Mouse (Mus musculus) heart, embryonic 14.5 days (tissue): Measurements from ENCODE around the gene Nmrk1. TPM values are rescaled to one million over a fixed set of nuclear protein-coding genes. Genes with fewer than 3 reads are reported as not detected.

ENCODE experiments used
- ATAC-seq: fragments of 200-750 bp; cut with Nextera tagmentation; 2 replicates; pipeline ENCODE4 v1.8.0; 2017; ENCODE audit warnings: low read depth, moderate TSS enrichment; ENCODE audit not compliant: insufficient number of reproducible peaks, insufficient read depth, low FRiP score
- H3K27ac ChIP-seq, 2 experiments: fragments of 200-500 bp in 1 of 2; fragments of 300-500 bp in 1 of 2; sonication (generic) in 1 of 2; replicated peaks in 1 of 2; 2 replicates each; pipeline ENCODE4 v1.5.1; 2012 to 2014; ENCODE audit warnings: low read depth in 2 of 2, low read length in 2 of 2, control low read depth in 1 of 2, mild to moderate bottlenecking in 1 of 2, mixed read lengths in 1 of 2; ENCODE audit not compliant: control insufficient read depth in 1 of 2, insufficient read depth in 1 of 2
- H3K27me3 ChIP-seq: fragments of 300-500 bp; sonication (generic); 2 replicates; pipeline ENCODE4 v1.6.1; 2014; ENCODE audit warnings: mild to moderate bottlenecking, low read length, control low read depth; ENCODE audit not compliant: control insufficient read depth, insufficient read depth
- H3K36me3 ChIP-seq: fragments of 300-500 bp; sonication (generic); 2 replicates; pipeline ENCODE4 v1.6.1; 2014; ENCODE audit warnings: mild to moderate bottlenecking, control low read depth, low read length, mixed read lengths; ENCODE audit not compliant: control insufficient read depth, insufficient read depth
- H3K4me1 ChIP-seq, 2 experiments: fragments of 200-500 bp in 1 of 2; fragments of 300-500 bp in 1 of 2; sonication (generic) in 1 of 2; 2 replicates each; pipeline ENCODE4 v1.6.1; 2012 to 2014; ENCODE audit warnings: low read length in 2 of 2, control low read depth in 1 of 2, mixed read lengths in 1 of 2; ENCODE audit not compliant: control insufficient read depth in 2 of 2, insufficient read depth in 2 of 2
- H3K4me2 ChIP-seq: fragments of 300-500 bp; sonication (generic); 2 replicates; pipeline ENCODE4 v1.6.1; 2014; ENCODE audit warnings: mild to moderate bottlenecking, low read length
- H3K4me3 ChIP-seq, 2 experiments: fragments of 200-500 bp in 1 of 2; fragments of 300-500 bp in 1 of 2; sonication (generic) in 1 of 2; 2 replicates each; pipeline ENCODE4 v1.5.1; 2012 to 2014; ENCODE audit warnings: low read length in 2 of 2, mild to moderate bottlenecking in 2 of 2, control low read depth in 1 of 2, low read depth in 1 of 2, moderate library complexity in 1 of 2; ENCODE audit not compliant: control insufficient read depth in 1 of 2, insufficient read depth in 1 of 2
- H3K9ac ChIP-seq: fragments of 300-500 bp; sonication (generic); 2 replicates; pipeline ENCODE4 v1.6.1; 2014; ENCODE audit warnings: mild to moderate bottlenecking, low read length
- H3K9me3 ChIP-seq: fragments of 300-500 bp; sonication (generic); 2 replicates; pipeline ENCODE4 v1.6.1; 2016; ENCODE audit warnings: low read length, control low read depth; ENCODE audit not compliant: control insufficient read depth
- WGBS: fragments of 180-500 bp; shearing (Covaris S2); extraction: QIAGEN DNeasy Blood & Tissue Kit; methylation state at CpG from one replicate; pipeline ENCODE4 v1.1.7; 2014; 5-methylcytosine and 5-hydroxymethylcytosine counted together
- polyA plus RNA-seq: library from polyadenylated mRNA; unstranded; fragments of >200 nt; fragmentation: Nextera tagmentation; extraction: Ambion mirVana; gene quantifications from 2 replicates; pipeline ENCODE4 v1.2.1, GENCODE M21; 2014

Gene Nmrk1
- polyA plus RNA-seq, 1 experiment from 2014 or later, result 10.7 TPM

GRCm38 (mm10) chr19:18615680-18616240 lies 16.0 kb upstream of the Nmrk1 start:
- no peaks in the 10 kb centered on the region for H3K27me3 ChIP-seq
- H3K9ac ChIP-seq, result no peak overlapping the region; the same call in 1 of the 2 replicates
- no peak overlapping the region for H3K4me3 ChIP-seq
- no peaks in the 10 kb centered on the region for H3K9me3 ChIP-seq
- H3K36me3 ChIP-seq, result no peaks in the 10 kb centered on the region
- ATAC-seq, result no peak
- H3K4me2 ChIP-seq, result peak overlapping the region; percentile 28; the same call in 1 of the 2 replicates
- WGBS, result 64% methylated on average over 9 of the region's 9 CpGs
- peak overlapping the region; percentile 9 to 66 for H3K27ac ChIP-seq
- H3K4me1 ChIP-seq, result peaks cover 3 to 7% of the 10 kb centered on the region in 2 experiments; a peak in 1 of 4 replicates

GRCm38 (mm10) chr19:18617504-18617903 lies 14.2 kb upstream of the Nmrk1 start:
- Histone ChIP-seq H3K9ac (no peak overlapping the region), H3K36me3 (no peaks in the 10 kb centered on the region), H3K4me3 (no peak overlapping the region), H3K27me3 (no peaks in the 10 kb centered on the region), H3K9me3 (no peaks in the 10 kb centered on the region), H3K4me2 (no peak overlapping the region), H3K4me1 (peaks cover 3 to 7% of the 10 kb centered on the region in 2 experiments; a peak in 1 of 4 replicates), H3K27ac (no peak overlapping the region)
- WGBS, result 100% methylated on average over 1 of the region's 1 CpGs
- ATAC-seq, result no peak

GRCm38 (mm10) chr19:18619060-18619459 lies 12.7 kb upstream of the Nmrk1 start:
- no peak overlapping the region for H3K4me3 ChIP-seq
- H3K4me2 ChIP-seq, result no peak overlapping the region
- H3K27me3 ChIP-seq, result no peaks in the 10 kb centered on the region
- 83% methylated on average over 5 of the region's 5 CpGs for WGBS
- ATAC-seq, result no peak
- H3K36me3 ChIP-seq, result no peaks in the 10 kb centered on the region
- no peak overlapping the region for H3K27ac ChIP-seq
- 0 out of 4 replicates have a peak, but pooled peaks cover 0 to 7% of the 10 kb centered on the region in 2 experiments for H3K4me1 ChIP-seq
- H3K9ac ChIP-seq, result no peak overlapping the region
- H3K9me3 ChIP-seq, result no peaks in the 10 kb centered on the region

GRCm38 (mm10) chr19:18619691-18620090 lies 12.1 kb upstream of the Nmrk1 start:
- 81% methylated on average over 1 of the region's 1 CpGs for WGBS
- Histone ChIP-seq H3K27ac (no peak overlapping the region), H3K4me1 (0 out of 4 replicates have a peak, but pooled peaks cover 0 to 7% of the 10 kb centered on the region in 2 experiments), H3K36me3 (no peaks in the 10 kb centered on the region), H3K9ac (no peak overlapping the region), H3K9me3 (no peaks in the 10 kb centered on the region), H3K4me2 (no peak overlapping the region), H3K4me3 (no peak overlapping the region), H3K27me3 (no peaks in the 10 kb centered on the region)
- no peak for ATAC-seq

GRCm38 (mm10) chr19:18623894-18624293 lies 7.9 kb upstream of the Nmrk1 start:
- Histone ChIP-seq H3K9me3 (no peaks in the 10 kb centered on the region), H3K27me3 (no peaks in the 10 kb centered on the region), H3K36me3 (no peaks in the 10 kb centered on the region), H3K4me3 (no peak overlapping the region), H3K4me2 (no peak overlapping the region), H3K27ac (no peak overlapping the region), H3K9ac (no peak overlapping the region), H3K4me1 (no peaks in the 10 kb centered on the region)
- 73% methylated on average over 2 of the region's 2 CpGs for WGBS
- ATAC-seq, result no peak

- Histone ChIP-seq H3K27ac (peak overlapping the region in 1 of 2 experiments; percentile 45; a peak in 2 of 4 replicates), H3K36me3 (no peaks in the 10 kb centered on the region)
Measured at GRCm38 (mm10) chr19:18629589-18629988, 2.2 kb upstream of the Nmrk1 start.

GRCm38 (mm10) chr19:18630221-18631119 lies 1.3 kb upstream of the Nmrk1 start:
- Histone ChIP-seq H3K9ac (peak overlapping the region; percentile 86), H3K4me2 (peak overlapping the region; percentile 67), H3K9me3 (no peaks in the 10 kb centered on the region), H3K27ac (peak overlapping the region; percentile 89), H3K4me1 (peaks cover 2 to 10% of the 10 kb centered on the region in 2 experiments; a peak in 3 of 4 replicates), H3K4me3 (peak overlapping the region; percentile 87 to 89), H3K36me3 (no peaks in the 10 kb centered on the region), H3K27me3 (no peaks in the 10 kb centered on the region)
- no peak for ATAC-seq
- 8% methylated on average over 17 of the region's 17 CpGs for WGBS

More at GRCm38 (mm10) chr19:18629589-18629988, 2.2 kb upstream of the Nmrk1 start:
- no peak for ATAC-seq
- H3K27me3 ChIP-seq, result no peaks in the 10 kb centered on the region
- H3K4me3 ChIP-seq, result no peak overlapping the region; a peak in 1 of 4 replicates
- no peak overlapping the region for H3K9ac ChIP-seq
- H3K9me3 ChIP-seq, result no peaks in the 10 kb centered on the region
- H3K4me2 ChIP-seq, result peak overlapping the region; percentile 67
- H3K4me1 ChIP-seq, result peaks cover 2 to 10% of the 10 kb centered on the region in 2 experiments; a peak in 3 of 4 replicates
- 79% methylated on average over 1 of the region's 1 CpGs for WGBS
